Mouse (Mus musculus): ENCODE measurements around the gene Mtch1.

DNA sequence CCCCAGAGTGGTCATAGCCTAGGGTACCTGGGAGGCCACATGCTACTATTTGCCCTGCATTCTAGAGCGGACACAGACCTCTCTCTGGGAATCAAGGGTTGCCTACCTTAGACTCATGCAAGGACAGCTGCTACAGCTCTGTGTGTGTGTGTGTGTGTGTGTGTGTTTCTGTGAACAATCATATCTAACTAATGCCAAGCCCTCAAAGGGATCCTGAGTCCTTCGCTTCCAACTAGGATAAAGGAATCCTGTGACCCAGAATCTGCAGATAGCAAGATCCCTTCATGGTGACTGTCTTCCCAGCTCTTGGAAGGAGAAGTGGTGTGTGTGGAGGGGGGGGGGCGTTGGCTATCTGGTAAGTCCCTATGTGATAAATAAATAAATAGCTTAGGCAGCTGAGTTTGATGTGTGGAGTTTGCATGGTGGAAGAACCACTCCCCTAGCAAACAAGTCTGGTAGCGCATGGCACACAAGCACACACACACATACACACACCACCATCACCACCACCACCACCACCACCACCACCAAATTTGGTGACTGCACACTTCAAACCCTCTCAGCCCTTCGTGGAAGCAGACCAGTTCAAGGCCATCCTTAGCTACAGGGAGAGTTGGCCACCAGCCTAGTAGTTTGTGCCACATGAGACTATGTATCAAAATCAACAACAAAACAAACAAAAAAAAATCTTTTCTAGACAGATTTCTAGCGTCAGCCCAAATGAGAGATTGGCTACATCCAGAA is 48.5 kb upstream of the Mtch1 start:
- TF ChIP-seq CTCF (IDR thresholded peaks at IDR 0.05; ENCODE audit: low read depth) (no peak), EP300 (IDR thresholded peaks at IDR 0.05; ENCODE audit: low read depth) (no peak)

Measured in liver, embryonic 14.5 days (tissue).